Mouse (Mus musculus): ENCODE data around the gene Gm38394.

GRCm38 (mm10) chr1:133694301-133694700, 33.2 kb upstream of the Gm38394 start:
- TF ChIP-seq CTCF (IDR thresholded peaks at IDR 0.05; ENCODE audit: extremely low read depth, insufficient read depth, insufficient read length, insufficient replicate concordance) (no peak), POLR2A (IDR thresholded peaks at IDR 0.05; ENCODE audit: low read depth, low read length) (no peak)
